Mouse (Mus musculus) lung, postnatal 0 days (tissue): ENCODE results near the gene Camk1d.

ENCODE experiments used
- CTCF ChIP-seq: IDR thresholded peaks from 2 replicates; pipeline ENCODE4 v1.5.1; 2016; ENCODE audit warnings: antibody characterized with exemption, mild to moderate bottlenecking
- EP300 ChIP-seq: IDR thresholded peaks from 2 replicates; pipeline ENCODE4 v1.6.1; 2016; ENCODE audit warnings: antibody characterized with exemption, mild to moderate bottlenecking, control low read depth

GRCm38 (mm10) chr2:5758569-5758968 is 44.3 kb upstream of the Camk1d start:
- TF ChIP-seq CTCF: no peak
- TF ChIP-seq EP300: no peak
